Mouse (Mus musculus): Measurements from ENCODE around the gene Dst. TPM values are rescaled to one million over a fixed set of nuclear protein-coding genes. Genes with fewer than 3 reads are reported as not detected.
A peak's percentile ranks its signal among the peaks of the same experiment; 100 is the strongest.

Gene Dst
- polyA plus RNA-seq, 1 experiment from 2014 or later, result 26.9 TPM

- Histone ChIP-seq H3K36me3 (ENCODE audit: control insufficient read depth, insufficient read depth, low read length) (no peaks in the 10 kb centered on the region), H3K27me3 (ENCODE audit: control insufficient read depth, insufficient read depth, low read length) (no peaks in the 10 kb centered on the region), H3K9ac (ENCODE audit: low read depth, low read length) (no peak overlapping the region), H3K4me1 (ENCODE audit: control insufficient read depth, insufficient read depth, low read length) (peaks cover 11% of the 10 kb centered on the region), H3K27ac (ENCODE audit: low read depth, low read length) (0 out of 2 replicates have a peak overlapping the region, but pooled peaks have one; percentile 29), H3K9me3 (replicated peaks; ENCODE audit: control insufficient read depth, low read length) (no peaks in the 10 kb centered on the region), H3K4me2 (no peak overlapping the region), H3K4me3 (ENCODE audit: low read depth, low read length) (no peak overlapping the region)
- 58% methylated on average over 5 of the region's 5 CpGs for WGBS (ENCODE audit: insufficient replicate concordance)
- no peak for ATAC-seq (replicated peaks; ENCODE audit: insufficient number of reproducible peaks, low FRiP score, low TSS enrichment)
Observed at GRCm38 (mm10) chr1:34028722-34029121, 120.7 kb downstream of the Dst start.

DNA sequence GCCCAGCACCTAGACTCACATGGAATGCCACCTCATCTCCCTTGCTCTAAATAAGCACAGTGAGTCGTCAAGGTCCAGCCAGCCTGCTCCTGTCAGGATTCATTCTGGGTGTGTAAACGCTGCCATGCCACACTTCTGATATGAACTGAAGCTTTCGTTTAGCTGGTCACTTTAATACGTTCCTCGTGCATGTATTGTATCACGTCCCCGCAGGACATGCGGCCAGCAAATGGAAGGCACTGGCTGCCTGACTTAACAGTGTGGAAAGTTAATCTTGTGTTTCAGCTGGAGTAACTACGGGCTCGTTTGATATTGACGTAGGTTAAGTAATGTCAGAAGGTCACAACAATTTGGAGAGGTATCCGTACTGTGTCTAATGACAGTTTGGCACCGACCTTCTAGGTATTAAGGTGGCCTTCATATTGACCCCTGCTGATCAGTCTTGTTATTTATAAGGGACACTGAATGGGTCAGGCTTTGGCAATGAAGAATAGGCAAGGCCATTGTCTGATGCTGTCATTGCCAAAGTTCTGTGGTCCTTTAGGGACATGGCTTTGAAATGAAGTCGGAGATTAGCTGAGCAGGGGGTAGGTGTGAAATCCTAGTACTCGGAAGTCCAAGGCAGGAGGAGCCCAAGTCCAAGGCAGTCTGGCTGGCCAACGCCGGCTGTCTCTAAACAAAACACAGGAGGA lies 122.5 kb downstream of the Dst start:
- WGBS (ENCODE audit: insufficient replicate concordance), result 66% methylated on average over 17 of the region's 17 CpGs

DNA sequence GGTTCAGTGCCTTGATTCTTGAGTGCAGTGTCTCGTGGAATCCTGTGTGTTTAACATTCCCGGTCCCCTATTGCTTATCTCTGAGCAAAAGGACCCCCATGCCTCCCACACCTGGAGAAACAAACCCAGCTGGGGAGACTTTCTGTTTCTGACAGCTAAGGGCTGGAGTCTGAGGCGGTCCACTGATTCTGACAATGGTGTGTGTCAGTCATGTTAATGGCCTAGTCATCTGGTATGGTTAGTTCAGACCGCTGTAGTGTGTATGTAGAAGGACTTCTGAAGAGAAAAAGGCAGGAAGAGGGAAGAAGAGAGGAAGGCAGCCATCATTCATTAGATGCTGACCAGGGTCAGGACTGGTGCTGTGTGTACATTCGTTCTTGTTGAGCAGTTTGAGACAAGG lies 125.0 kb downstream of the Dst start:
- H3K27ac ChIP-seq (ENCODE audit: low read depth, low read length), result no peak overlapping the region
- no peak overlapping the region for H3K9ac ChIP-seq (ENCODE audit: low read depth, low read length)
- H3K27me3 ChIP-seq (ENCODE audit: control insufficient read depth, insufficient read depth, low read length), result no peaks in the 10 kb centered on the region
- peaks cover 22% of the 10 kb centered on the region for H3K4me1 ChIP-seq (ENCODE audit: control insufficient read depth, insufficient read depth, low read length)
- ATAC-seq (replicated peaks; ENCODE audit: insufficient number of reproducible peaks, low FRiP score, low TSS enrichment), result no peak
- H3K9me3 ChIP-seq (replicated peaks; ENCODE audit: control insufficient read depth, low read length), result no peaks in the 10 kb centered on the region
- no peak overlapping the region for H3K4me2 ChIP-seq
- no peak overlapping the region for H3K4me3 ChIP-seq (ENCODE audit: low read depth, low read length)
- no peaks in the 10 kb centered on the region for H3K36me3 ChIP-seq (ENCODE audit: control insufficient read depth, insufficient read depth, low read length)
- 61% methylated on average over 5 of the region's 5 CpGs for WGBS (ENCODE audit: insufficient replicate concordance)

More for the DNA sequence above, 122.5 kb downstream of the Dst start:
- H3K9ac ChIP-seq (ENCODE audit: low read depth, low read length), result no peak overlapping the region
- no peak overlapping the region for H3K4me3 ChIP-seq (ENCODE audit: low read depth, low read length)
- no peak for ATAC-seq (replicated peaks; ENCODE audit: insufficient number of reproducible peaks, low FRiP score, low TSS enrichment)
- peaks cover 21% of the 10 kb centered on the region for H3K4me1 ChIP-seq (ENCODE audit: control insufficient read depth, insufficient read depth, low read length)
- no peak overlapping the region for H3K4me2 ChIP-seq
- no peaks in the 10 kb centered on the region for H3K36me3 ChIP-seq (ENCODE audit: control insufficient read depth, insufficient read depth, low read length)
- no peak overlapping the region for H3K27ac ChIP-seq (ENCODE audit: low read depth, low read length)
- no peaks in the 10 kb centered on the region for H3K9me3 ChIP-seq (replicated peaks; ENCODE audit: control insufficient read depth, low read length)
- H3K27me3 ChIP-seq (ENCODE audit: control insufficient read depth, insufficient read depth, low read length), result no peaks in the 10 kb centered on the region

DNA sequence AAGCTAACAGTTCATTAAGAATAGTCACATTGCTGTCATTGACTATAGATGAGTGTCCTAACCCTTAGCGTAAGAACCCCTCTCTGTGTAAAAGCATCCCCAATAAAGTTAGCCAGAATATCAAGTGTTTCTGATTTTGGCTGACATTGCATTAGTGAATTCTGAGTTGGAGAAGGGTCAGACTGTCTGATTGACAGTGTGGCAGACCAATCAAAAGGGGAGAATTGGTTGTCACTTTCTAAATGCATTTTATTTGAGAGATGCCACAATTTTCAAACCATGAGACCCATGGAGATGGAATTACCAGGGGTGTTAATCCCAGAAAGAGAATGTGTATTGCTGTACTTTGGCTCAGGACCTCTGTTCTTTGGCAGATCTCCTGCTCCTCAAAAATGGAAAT lies 125.5 kb downstream of the Dst start:
- Histone ChIP-seq H3K36me3 (ENCODE audit: control insufficient read depth, insufficient read depth, low read length) (no peaks in the 10 kb centered on the region), H3K4me2 (no peak overlapping the region), H3K9me3 (replicated peaks; ENCODE audit: control insufficient read depth, low read length) (no peaks in the 10 kb centered on the region), H3K4me3 (ENCODE audit: low read depth, low read length) (no peak overlapping the region), H3K9ac (ENCODE audit: low read depth, low read length) (no peak overlapping the region), H3K4me1 (ENCODE audit: control insufficient read depth, insufficient read depth, low read length) (peaks cover 21% of the 10 kb centered on the region), H3K27ac (ENCODE audit: low read depth, low read length) (no peak overlapping the region), H3K27me3 (ENCODE audit: control insufficient read depth, insufficient read depth, low read length) (no peaks in the 10 kb centered on the region)
- WGBS (ENCODE audit: insufficient replicate concordance), result 79% methylated on average over 1 of the region's 1 CpGs
- ATAC-seq (replicated peaks; ENCODE audit: insufficient number of reproducible peaks, low FRiP score, low TSS enrichment), result no peak

GRCm38 (mm10) chr1:34033958-34034357 lies 125.9 kb downstream of the Dst start:
- H3K9me3 ChIP-seq (replicated peaks; ENCODE audit: control insufficient read depth, low read length), result no peaks in the 10 kb centered on the region
- H3K4me1 ChIP-seq (ENCODE audit: control insufficient read depth, insufficient read depth, low read length), result peaks cover 17% of the 10 kb centered on the region; the same call in 1 of the 2 replicates
- H3K36me3 ChIP-seq (ENCODE audit: control insufficient read depth, insufficient read depth, low read length), result no peaks in the 10 kb centered on the region
- ATAC-seq (replicated peaks; ENCODE audit: insufficient number of reproducible peaks, low FRiP score, low TSS enrichment), result no peak
- no peaks in the 10 kb centered on the region for H3K27me3 ChIP-seq (ENCODE audit: control insufficient read depth, insufficient read depth, low read length)
- no peak overlapping the region for H3K4me3 ChIP-seq (ENCODE audit: low read depth, low read length)
- no peak overlapping the region for H3K27ac ChIP-seq (ENCODE audit: low read depth, low read length)
- H3K9ac ChIP-seq (ENCODE audit: low read depth, low read length), result no peak overlapping the region
- no peak overlapping the region for H3K4me2 ChIP-seq
- 77% methylated on average over 3 of the region's 3 CpGs for WGBS (ENCODE audit: insufficient replicate concordance)

DNA sequence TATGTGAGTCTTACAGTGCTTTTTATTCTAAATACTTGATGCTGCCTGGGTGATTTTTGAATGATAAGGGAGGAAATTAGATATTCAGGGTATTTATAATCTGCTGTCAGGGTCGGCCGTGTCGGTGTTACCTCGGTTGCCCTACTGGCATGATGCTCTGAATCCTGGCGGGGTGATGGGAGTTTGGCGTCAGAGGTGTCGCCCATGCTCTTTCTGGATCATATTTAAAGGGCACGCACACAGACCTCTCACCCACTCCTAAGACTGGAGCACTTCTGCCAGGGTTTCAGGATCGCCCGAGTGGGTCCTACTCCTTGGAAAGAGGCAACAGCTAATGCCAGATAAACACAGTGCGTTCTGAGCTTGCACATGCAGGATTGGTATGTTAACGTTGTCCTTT lies 128.1 kb downstream of the Dst start:
- no peak for ATAC-seq (replicated peaks; ENCODE audit: insufficient number of reproducible peaks, low FRiP score, low TSS enrichment)
- H3K36me3 ChIP-seq (ENCODE audit: control insufficient read depth, insufficient read depth, low read length), result no peaks in the 10 kb centered on the region
- no peaks in the 10 kb centered on the region for H3K9me3 ChIP-seq (replicated peaks; ENCODE audit: control insufficient read depth, low read length)
- H3K9ac ChIP-seq (ENCODE audit: low read depth, low read length), result no peak overlapping the region
- no peaks in the 10 kb centered on the region for H3K27me3 ChIP-seq (ENCODE audit: control insufficient read depth, insufficient read depth, low read length)
- H3K27ac ChIP-seq (ENCODE audit: low read depth, low read length), result no peak overlapping the region
- H3K4me1 ChIP-seq (ENCODE audit: control insufficient read depth, insufficient read depth, low read length), result peaks cover 15% of the 10 kb centered on the region
- 77% methylated on average over 12 of the region's 12 CpGs for WGBS (ENCODE audit: insufficient replicate concordance)
- no peak overlapping the region for H3K4me3 ChIP-seq (ENCODE audit: low read depth, low read length)
- no peak overlapping the region for H3K4me2 ChIP-seq

- peaks cover 18% of the 10 kb centered on the region for H3K4me1 ChIP-seq (ENCODE audit: control insufficient read depth, insufficient read depth, low read length)
- no peak overlapping the region for H3K4me2 ChIP-seq
- H3K4me3 ChIP-seq (ENCODE audit: low read depth, low read length), result no peak overlapping the region
- H3K9ac ChIP-seq (ENCODE audit: low read depth, low read length), result no peak overlapping the region
- no peaks in the 10 kb centered on the region for H3K36me3 ChIP-seq (ENCODE audit: control insufficient read depth, insufficient read depth, low read length)
- WGBS (ENCODE audit: insufficient replicate concordance), result 89% methylated on average over 7 of the region's 7 CpGs
- no peaks in the 10 kb centered on the region for H3K27me3 ChIP-seq (ENCODE audit: control insufficient read depth, insufficient read depth, low read length)
- no peak overlapping the region for H3K27ac ChIP-seq (ENCODE audit: low read depth, low read length)
- no peaks in the 10 kb centered on the region for H3K9me3 ChIP-seq (replicated peaks; ENCODE audit: control insufficient read depth, low read length)
- ATAC-seq (replicated peaks; ENCODE audit: insufficient number of reproducible peaks, low FRiP score, low TSS enrichment), result no peak
Observed at GRCm38 (mm10) chr1:34038571-34038970, 130.5 kb downstream of the Dst start.

DNA sequence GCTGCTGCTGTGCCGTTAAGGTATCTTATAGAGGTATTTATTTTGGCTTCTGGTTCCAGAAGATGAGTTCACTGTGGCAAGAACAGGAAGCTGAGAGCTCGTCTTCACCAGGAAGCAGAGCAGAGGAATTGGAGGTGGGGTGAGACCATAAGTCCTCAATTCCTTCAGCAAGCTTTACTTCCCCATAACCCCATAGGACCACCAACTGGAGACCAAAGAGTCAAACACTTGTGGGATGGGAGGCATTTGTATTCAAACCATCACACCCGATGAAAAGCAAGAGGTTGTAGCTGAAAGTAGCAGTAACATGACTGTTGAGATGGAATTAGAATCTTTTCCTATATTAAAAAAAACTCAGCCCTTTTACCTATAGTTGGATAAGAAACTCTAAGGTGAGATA lies 132.0 kb downstream of the Dst start:
- no peaks in the 10 kb centered on the region for H3K36me3 ChIP-seq (ENCODE audit: control insufficient read depth, insufficient read depth, low read length)
- no peak overlapping the region for H3K9ac ChIP-seq (ENCODE audit: low read depth, low read length)
- peaks cover 13% of the 10 kb centered on the region for H3K4me1 ChIP-seq (ENCODE audit: control insufficient read depth, insufficient read depth, low read length)
- no peak overlapping the region for H3K4me2 ChIP-seq
- H3K27me3 ChIP-seq (ENCODE audit: control insufficient read depth, insufficient read depth, low read length), result no peaks in the 10 kb centered on the region
- H3K27ac ChIP-seq (ENCODE audit: low read depth, low read length), result no peak overlapping the region
- no peaks in the 10 kb centered on the region for H3K9me3 ChIP-seq (replicated peaks; ENCODE audit: control insufficient read depth, low read length)
- 59% methylated on average over 3 of the region's 3 CpGs for WGBS (ENCODE audit: insufficient replicate concordance)
- no peak overlapping the region for H3K4me3 ChIP-seq (ENCODE audit: low read depth, low read length)
- ATAC-seq (replicated peaks; ENCODE audit: insufficient number of reproducible peaks, low FRiP score, low TSS enrichment), result no peak
